Mouse (Mus musculus) cortical plate, adult 2 months (tissue): ENCODE results near the gene Ciao2b.

Experiments used
- CTCF ChIP-seq: fragments of 200-500 bp; IDR thresholded peaks from 2 replicates; pipeline ENCODE4 v1.5.1; 2011; ENCODE audit warnings: mild to moderate bottlenecking, control low read depth, low read length; ENCODE audit not compliant: insufficient read depth; ENCODE audit errors: extremely low read depth
- POLR2A ChIP-seq: fragments of 200-500 bp; IDR thresholded peaks from 2 replicates; pipeline ENCODE4 v1.6.1; 2011; ENCODE audit warnings: mild to moderate bottlenecking, low read length, control low read depth; ENCODE audit not compliant: insufficient read depth; ENCODE audit errors: extremely low read depth

DNA sequence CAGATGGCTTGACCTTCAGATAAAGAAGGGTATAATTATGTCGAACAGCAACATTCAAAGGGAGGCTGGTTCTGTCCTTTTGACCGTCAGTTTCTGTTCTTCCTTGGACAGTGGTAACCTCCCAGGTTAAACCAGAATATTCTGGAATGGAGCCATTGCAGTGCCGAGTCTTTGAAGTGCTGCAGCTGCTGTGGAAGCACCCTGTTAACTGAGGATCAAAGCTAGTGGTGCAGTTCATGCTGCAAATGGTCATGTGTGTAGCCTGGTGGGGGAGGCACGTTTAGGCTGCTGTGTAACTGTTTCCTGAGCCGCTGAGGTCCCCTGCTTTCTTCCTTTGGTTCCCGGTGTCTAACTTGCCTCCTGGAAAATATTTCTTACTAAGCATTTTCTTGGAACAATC lies 43.3 kb downstream of the Ciao2b start:
- TF ChIP-seq CTCF (no peak), POLR2A (no peak)
